Mouse (Mus musculus) urinary bladder, adult 2 months (tissue): ENCODE results near the gene Zc3h8. TPM values are rescaled to one million over a fixed set of nuclear protein-coding genes. Genes with fewer than 3 reads are reported as not detected.

Experiments
- DNase-seq: peaks from one replicate; pipeline ENCODE4 v3.0.0; 2022; ENCODE audit warnings: low spot score
- polyA plus RNA-seq: library from polyadenylated mRNA; depleted of rRNA; stranded (reverse); fragments of >200 nt; gene quantifications from 2 replicates; pipeline ENCODE4 v1.2.3, GENCODE M21; 2012; rRNA removed

The Zc3h8 gene
- 4.1 and 4.2 TPM in 2 replicates for polyA plus RNA-seq

GRCm38 (mm10) chr2:128943538-128944528 is at the start of gene Zc3h8:
Gene Zc3h8, minus strand, starts transcription at chr2:128944077.
- DNase-seq, result peak; percentile 93

GRCm38 (mm10) chr2:128984746-128985145 is 40.9 kb upstream of the Zc3h8 start:
- DNase-seq, result no peak

GRCm38 (mm10) chr2:128975572-128975971 is 31.7 kb upstream of the Zc3h8 start:
- DNase-seq, result no peak

GRCm38 (mm10) chr2:128972301-128972700 is 28.4 kb upstream of the Zc3h8 start:
- no peak for DNase-seq

GRCm38 (mm10) chr2:128968475-128969083 is 24.7 kb upstream of the Zc3h8 start:
- no peak for DNase-seq

- peak; percentile 79 for DNase-seq
Observed at GRCm38 (mm10) chr2:128967661-128968441, 24.0 kb upstream of the Zc3h8 start, which contains the start of gene Gm10762. Gene Gm10762, minus strand, starts transcription at chr2:128967725.

GRCm38 (mm10) chr2:128966641-128967580 is 23.0 kb upstream of the Zc3h8 start, which contains the start of gene Zc3h6:
Gene Zc3h6, plus strand, starts transcription at chr2:128967402.
- DNase-seq, result peak; percentile 99

GRCm38 (mm10) chr2:128966236-128966635 is 22.4 kb upstream of the Zc3h8 start:
- DNase-seq, result no peak

- DNase-seq, result no peak
Observed at GRCm38 (mm10) chr2:128965505-128966105, 21.7 kb upstream of the Zc3h8 start.

- DNase-seq, result no peak
Observed at GRCm38 (mm10) chr2:128954186-128954585, 10.3 kb upstream of the Zc3h8 start.

- no peak for DNase-seq
Observed at GRCm38 (mm10) chr2:128947962-128948588, 4.2 kb upstream of the Zc3h8 start.

- no peak for DNase-seq
Observed at GRCm38 (mm10) chr2:128936256-128936655, 7.6 kb downstream of the Zc3h8 start.

GRCm38 (mm10) chr2:128930704-128931103 is 13.2 kb downstream of the Zc3h8 start:
- no peak for DNase-seq

- no peak for DNase-seq
Observed at GRCm38 (mm10) chr2:128928446-128928845, 15.4 kb downstream of the Zc3h8 start.

GRCm38 (mm10) chr2:128924799-128925198 is 19.1 kb downstream of the Zc3h8 start:
- DNase-seq, result no peak

- no peak for DNase-seq
Observed at GRCm38 (mm10) chr2:128916528-128916927, 27.3 kb downstream of the Zc3h8 start.

- no peak for DNase-seq
Observed at GRCm38 (mm10) chr2:128914978-128915377, 28.9 kb downstream of the Zc3h8 start.

GRCm38 (mm10) chr2:128903661-128904060 is 40.2 kb downstream of the Zc3h8 start:
- no peak for DNase-seq

GRCm38 (mm10) chr2:128902843-128903242 is 41.0 kb downstream of the Zc3h8 start:
- no peak for DNase-seq
